Mouse (Mus musculus): ENCODE data around the gene Large1. TPM values are rescaled to one million over a fixed set of nuclear protein-coding genes. Genes with fewer than 3 reads are reported as not detected.

The Large1 gene
- polyA plus RNA-seq, 1 experiment from 2014 or later: 3.1 TPM

GRCm38 (mm10) chr8:73352301-73353107, 836 bp downstream of the Large1 start:
- WGBS: under 1% methylated on average over 47 of the region's 56 CpGs
- Histone ChIP-seq H3K9me3 (ENCODE audit: control insufficient read depth, low read length) (no peaks in the 10 kb centered on the region), H3K27ac (replicated peaks) (peak overlapping the region; percentile 89), H3K9ac (ENCODE audit: low read length) (peak overlapping the region; percentile 85), H3K4me3 (ENCODE audit: low read depth, low read length) (peak overlapping the region; percentile 94), H3K27me3 (ENCODE audit: control insufficient read depth, insufficient read depth, low read length) (no peaks in the 10 kb centered on the region), H3K36me3 (ENCODE audit: control insufficient read depth, insufficient read depth, low read length) (no peaks in the 10 kb centered on the region), H3K4me1 (replicated peaks; ENCODE audit: control insufficient read depth, insufficient read depth) (no peaks in the 10 kb centered on the region), H3K4me2 (replicated peaks; ENCODE audit: low read depth) (peak overlapping the region; percentile 90)
- peak; percentile 8 for ATAC-seq (ENCODE audit: low FRiP score, low TSS enrichment)
- TF ChIP-seq CTCF (IDR thresholded peaks at IDR 0.05; ENCODE audit: low read depth): no peak
- TF ChIP-seq EP300 (optimal IDR thresholded peaks at IDR 0.05): no peak
- peak; percentile 69 for DNase-seq (ENCODE audit: low spot score)

GRCm38 (mm10) chr8:73350366-73350765, 3.0 kb downstream of the Large1 start:
- no peak overlapping the region for H3K27ac ChIP-seq (replicated peaks)

GRCm38 (mm10) chr8:73342761-73343395, 10.5 kb downstream of the Large1 start:
- Histone ChIP-seq H3K9me3 (ENCODE audit: control insufficient read depth, low read length) (no peaks in the 10 kb centered on the region), H3K4me2 (replicated peaks; ENCODE audit: low read depth) (no peak overlapping the region), H3K36me3 (ENCODE audit: control insufficient read depth, insufficient read depth, low read length) (no peaks in the 10 kb centered on the region), H3K27me3 (ENCODE audit: control insufficient read depth, insufficient read depth, low read length) (no peaks in the 10 kb centered on the region), H3K9ac (ENCODE audit: low read length) (no peak overlapping the region), H3K4me3 (ENCODE audit: low read depth, low read length) (no peak overlapping the region), H3K27ac (replicated peaks) (peak overlapping the region; percentile 5), H3K4me1 (replicated peaks; ENCODE audit: control insufficient read depth, insufficient read depth) (no peaks in the 10 kb centered on the region)
- DNase-seq (ENCODE audit: low spot score) (peak; percentile 18), ATAC-seq (ENCODE audit: low FRiP score, low TSS enrichment) (peak; percentile 76)
- TF ChIP-seq EP300 (optimal IDR thresholded peaks at IDR 0.05): no peak
- TF ChIP-seq CTCF (IDR thresholded peaks at IDR 0.05; ENCODE audit: low read depth): no peak
- WGBS: 18% methylated on average over 3 of the region's 3 CpGs

More at GRCm38 (mm10) chr8:73350366-73350765, 3.0 kb downstream of the Large1 start:
- Histone ChIP-seq H3K4me1 (replicated peaks; ENCODE audit: control insufficient read depth, insufficient read depth) (no peaks in the 10 kb centered on the region), H3K27me3 (ENCODE audit: control insufficient read depth, insufficient read depth, low read length) (no peaks in the 10 kb centered on the region), H3K9ac (ENCODE audit: low read length) (no peak overlapping the region), H3K4me3 (ENCODE audit: low read depth, low read length) (no peak overlapping the region), H3K4me2 (replicated peaks; ENCODE audit: low read depth) (no peak overlapping the region), H3K9me3 (ENCODE audit: control insufficient read depth, low read length) (no peaks in the 10 kb centered on the region), H3K36me3 (ENCODE audit: control insufficient read depth, insufficient read depth, low read length) (no peaks in the 10 kb centered on the region)
- DNase-seq (ENCODE audit: low spot score) (no peak), ATAC-seq (ENCODE audit: low FRiP score, low TSS enrichment) (no peak)
- TF ChIP-seq CTCF (IDR thresholded peaks at IDR 0.05; ENCODE audit: low read depth): peak; percentile 82
- no peak for TF ChIP-seq EP300 (optimal IDR thresholded peaks at IDR 0.05)
- 17% methylated on average over 2 of the region's 2 CpGs for WGBS

GRCm38 (mm10) chr8:73336845-73337244, 16.5 kb downstream of the Large1 start:
- H3K4me3 ChIP-seq (ENCODE audit: low read depth, low read length): no peak overlapping the region
- no peak for TF ChIP-seq EP300 (optimal IDR thresholded peaks at IDR 0.05)
- TF ChIP-seq CTCF (IDR thresholded peaks at IDR 0.05; ENCODE audit: low read depth): no peak
- no peak for DNase-seq (ENCODE audit: low spot score)

GRCm38 (mm10) chr8:73329131-73329530, 24.2 kb downstream of the Large1 start:
- WGBS: 96% methylated on average over 5 of the region's 5 CpGs
- no peak overlapping the region for H3K4me3 ChIP-seq (ENCODE audit: low read depth, low read length)
- ATAC-seq (ENCODE audit: low FRiP score, low TSS enrichment): no peak
- no peaks in the 10 kb centered on the region for H3K9me3 ChIP-seq (ENCODE audit: control insufficient read depth, low read length)
- no peak overlapping the region for H3K4me2 ChIP-seq (replicated peaks; ENCODE audit: low read depth)
- no peaks in the 10 kb centered on the region for H3K27me3 ChIP-seq (ENCODE audit: control insufficient read depth, insufficient read depth, low read length)
- H3K27ac ChIP-seq (replicated peaks): no peak overlapping the region
- TF ChIP-seq CTCF (IDR thresholded peaks at IDR 0.05; ENCODE audit: low read depth) (no peak), EP300 (optimal IDR thresholded peaks at IDR 0.05) (no peak)
- 0 out of 2 replicates have a peak, but pooled peaks cover 4% of the 10 kb centered on the region for H3K36me3 ChIP-seq (ENCODE audit: control insufficient read depth, insufficient read depth, low read length)
- H3K4me1 ChIP-seq (replicated peaks; ENCODE audit: control insufficient read depth, insufficient read depth): no peaks in the 10 kb centered on the region
- no peak overlapping the region for H3K9ac ChIP-seq (ENCODE audit: low read length)
- DNase-seq (ENCODE audit: low spot score): no peak

More at GRCm38 (mm10) chr8:73336845-73337244, 16.5 kb downstream of the Large1 start:
- no peak overlapping the region for H3K9ac ChIP-seq (ENCODE audit: low read length)
- ATAC-seq (ENCODE audit: low FRiP score, low TSS enrichment): no peak
- no peaks in the 10 kb centered on the region for H3K4me1 ChIP-seq (replicated peaks; ENCODE audit: control insufficient read depth, insufficient read depth)
- WGBS: 54% methylated on average over 1 of the region's 1 CpGs
- 0 out of 2 replicates have a peak, but pooled peaks cover 4% of the 10 kb centered on the region for H3K36me3 ChIP-seq (ENCODE audit: control insufficient read depth, insufficient read depth, low read length)
- no peak overlapping the region for H3K4me2 ChIP-seq (replicated peaks; ENCODE audit: low read depth)
- no peaks in the 10 kb centered on the region for H3K27me3 ChIP-seq (ENCODE audit: control insufficient read depth, insufficient read depth, low read length)
- no peaks in the 10 kb centered on the region for H3K9me3 ChIP-seq (ENCODE audit: control insufficient read depth, low read length)
- no peak overlapping the region for H3K27ac ChIP-seq (replicated peaks)

GRCm38 (mm10) chr8:73328056-73328455, 25.3 kb downstream of the Large1 start:
- Histone ChIP-seq H3K4me1 (replicated peaks; ENCODE audit: control insufficient read depth, insufficient read depth) (no peaks in the 10 kb centered on the region), H3K4me3 (ENCODE audit: low read depth, low read length) (no peak overlapping the region), H3K36me3 (ENCODE audit: control insufficient read depth, insufficient read depth, low read length) (0 out of 2 replicates have a peak, but pooled peaks cover 4% of the 10 kb centered on the region), H3K27me3 (ENCODE audit: control insufficient read depth, insufficient read depth, low read length) (no peaks in the 10 kb centered on the region), H3K4me2 (replicated peaks; ENCODE audit: low read depth) (no peak overlapping the region), H3K27ac (replicated peaks) (no peak overlapping the region), H3K9ac (ENCODE audit: low read length) (no peak overlapping the region), H3K9me3 (ENCODE audit: control insufficient read depth, low read length) (no peaks in the 10 kb centered on the region)
- no peak for ATAC-seq (ENCODE audit: low FRiP score, low TSS enrichment)
- 73% methylated on average over 3 of the region's 3 CpGs for WGBS
- TF ChIP-seq CTCF (IDR thresholded peaks at IDR 0.05; ENCODE audit: low read depth): no peak
- TF ChIP-seq EP300 (optimal IDR thresholded peaks at IDR 0.05): no peak
- no peak for DNase-seq (ENCODE audit: low spot score)

All from stomach, postnatal 0 days (tissue).